ENCODE assay signal across 1 mouse cellular context in genomic region chr7:25268588-25268987, GRCm38 (mm10).
TF ChIP-seq lines count a peak whose summit lies in the region.

No protein-coding gene starts in this region.

TF ChIP-seq in MEL, 35 proteins besides CTCF, POLR2A, EP300 and RAD21 (continued from another document):
- TF ChIP-seq MXI1 (IDR thresholded peaks at IDR 0.05; ENCODE audit: low read depth, low read length) (peak; percentile 53), NELFE (IDR thresholded peaks at IDR 0.05; ENCODE audit: low read depth, low read length) (no peak; the same call in 1 of the 2 replicates), RCOR1 (IDR thresholded peaks at IDR 0.05; ENCODE audit: low read depth, low read length) (peak; percentile 32; the same call in 1 of the 2 replicates), MEF2A (IDR thresholded peaks at IDR 0.05; ENCODE audit: extremely low read depth, insufficient replicate concordance, low read depth, low read length, poor library complexity, severe bottlenecking) (no peak), SIN3A (IDR thresholded peaks at IDR 0.05; ENCODE audit: low read length) (peak; percentile 52; the same call in 1 of the 2 replicates), TCF12 (IDR thresholded peaks at IDR 0.05; ENCODE audit: low read depth, low read length) (0 out of 2 replicates have a peak, but pooled peaks have one; percentile 6), ETS1 (IDR thresholded peaks at IDR 0.05; ENCODE audit: low read depth, low read length) (0 out of 2 replicates have a peak, but pooled peaks have one; percentile 3), ZC3H11A (IDR thresholded peaks at IDR 0.05; ENCODE audit: low read depth, low read length) (no peak), CHD1 (IDR thresholded peaks at IDR 0.05; ENCODE audit: low read depth, low read length) (no peak), MAZ (IDR thresholded peaks at IDR 0.05; ENCODE audit: low read depth, low read length) (0 out of 2 replicates have a peak, but pooled peaks have one; percentile 79)
